Mouse (Mus musculus) intestine, embryonic 14.5 days (tissue): Measurements from ENCODE around the gene Pwp2. TPM values are rescaled to one million over a fixed set of nuclear protein-coding genes. Genes with fewer than 3 reads are reported as not detected.
A peak's percentile ranks its signal among the peaks of the same experiment; 100 is the strongest.

Experiments used
- ATAC-seq: fragments of 200-750 bp; cut with Nextera tagmentation; replicated peaks from 2 replicates; pipeline ENCODE4 v1.8.0; 2017; ENCODE audit warnings: low read depth, moderate number of reproducible peaks, moderate TSS enrichment, moderate library complexity; ENCODE audit not compliant: low FRiP score, low TSS enrichment
- DNase-seq: peaks from one replicate; pipeline ENCODE4 v3.0.0-alpha.2; 2018; ENCODE audit warnings: low spot score
- H3K27ac ChIP-seq: fragments of 300-500 bp; sonication (generic); 2 replicates; pipeline ENCODE4 v1.5.1; 2014; ENCODE audit warnings: low read depth, mild to moderate bottlenecking, control low read depth
- H3K27me3 ChIP-seq: fragments of 300-500 bp; sonication (generic); replicated peaks from 2 replicates; pipeline ENCODE4 v1.6.1; 2014; ENCODE audit warnings: low read length, control low read depth; ENCODE audit not compliant: control insufficient read depth, insufficient read depth
- H3K36me3 ChIP-seq: fragments of 300-500 bp; sonication (generic); 2 replicates; pipeline ENCODE4 v1.6.1; 2014; ENCODE audit warnings: low read length, control low read depth; ENCODE audit not compliant: control insufficient read depth, insufficient read depth
- H3K4me1 ChIP-seq: fragments of 300-500 bp; sonication (generic); replicated peaks from 2 replicates; pipeline ENCODE4 v1.6.1; 2014; ENCODE audit warnings: low read length, control low read depth, mixed read lengths; ENCODE audit not compliant: control insufficient read depth, insufficient read depth
- H3K4me2 ChIP-seq: fragments of 300-500 bp; sonication (generic); 2 replicates; pipeline ENCODE4 v1.6.1; 2014; ENCODE audit warnings: low read length
- H3K4me3 ChIP-seq: fragments of 300-500 bp; sonication (generic); 2 replicates; pipeline ENCODE4 v1.5.1; 2014; ENCODE audit warnings: low read depth, low read length, control low read depth, mixed read lengths
- H3K9ac ChIP-seq: fragments of 300-500 bp; sonication (generic); 2 replicates; pipeline ENCODE4 v1.6.1; 2014; ENCODE audit warnings: mild to moderate bottlenecking, low read length
- H3K9me3 ChIP-seq: fragments of 300-500 bp; sonication (generic); 2 replicates; pipeline ENCODE4 v1.6.1; 2016; ENCODE audit warnings: low read length, control low read depth; ENCODE audit not compliant: control insufficient read depth
- WGBS: fragments of 180-500 bp; shearing (Covaris S2); extraction: QIAGEN DNeasy Blood & Tissue Kit; methylation state at CpG from one replicate; pipeline ENCODE4 v1.1.7; 2014; 5-methylcytosine and 5-hydroxymethylcytosine counted together
- polyA plus RNA-seq: library from polyadenylated mRNA; unstranded; fragments of >200 nt; fragmentation: Nextera tagmentation; extraction: Ambion mirVana; gene quantifications from 2 replicates; pipeline ENCODE4 v1.2.1, GENCODE M21; 2014

The Pwp2 gene
- polyA plus RNA-seq, 1 experiment from 2014 or later: 19.0 TPM

GRCm38 (mm10) chr10:78140251-78140600 lies 44.7 kb downstream of the Pwp2 start:
- no peak overlapping the region for H3K4me3 ChIP-seq
- no peak for DNase-seq
- H3K9me3 ChIP-seq: no peaks in the 10 kb centered on the region
- no peaks in the 10 kb centered on the region for H3K36me3 ChIP-seq
- ATAC-seq: no peak
- WGBS: 86% methylated on average over 1 of the region's 1 CpGs
- H3K27ac ChIP-seq: no peak overlapping the region
- no peak overlapping the region for H3K9ac ChIP-seq
- H3K4me2 ChIP-seq: no peak overlapping the region
- no peaks in the 10 kb centered on the region for H3K27me3 ChIP-seq
- peaks cover 21% of the 10 kb centered on the region for H3K4me1 ChIP-seq

GRCm38 (mm10) chr10:78139572-78140250 lies 45.2 kb downstream of the Pwp2 start:
- peak overlapping the region; percentile 77; the same call in 1 of the 2 replicates for H3K27ac ChIP-seq
- no peak overlapping the region for H3K9ac ChIP-seq
- H3K4me1 ChIP-seq: peaks cover 26% of the 10 kb centered on the region
- H3K9me3 ChIP-seq: no peaks in the 10 kb centered on the region
- no peak overlapping the region for H3K4me2 ChIP-seq
- H3K36me3 ChIP-seq: no peaks in the 10 kb centered on the region
- no peak overlapping the region for H3K4me3 ChIP-seq
- H3K27me3 ChIP-seq: no peaks in the 10 kb centered on the region
- WGBS: 62% methylated on average over 11 of the region's 11 CpGs
- no peak for ATAC-seq
- no peak for DNase-seq

DNA sequence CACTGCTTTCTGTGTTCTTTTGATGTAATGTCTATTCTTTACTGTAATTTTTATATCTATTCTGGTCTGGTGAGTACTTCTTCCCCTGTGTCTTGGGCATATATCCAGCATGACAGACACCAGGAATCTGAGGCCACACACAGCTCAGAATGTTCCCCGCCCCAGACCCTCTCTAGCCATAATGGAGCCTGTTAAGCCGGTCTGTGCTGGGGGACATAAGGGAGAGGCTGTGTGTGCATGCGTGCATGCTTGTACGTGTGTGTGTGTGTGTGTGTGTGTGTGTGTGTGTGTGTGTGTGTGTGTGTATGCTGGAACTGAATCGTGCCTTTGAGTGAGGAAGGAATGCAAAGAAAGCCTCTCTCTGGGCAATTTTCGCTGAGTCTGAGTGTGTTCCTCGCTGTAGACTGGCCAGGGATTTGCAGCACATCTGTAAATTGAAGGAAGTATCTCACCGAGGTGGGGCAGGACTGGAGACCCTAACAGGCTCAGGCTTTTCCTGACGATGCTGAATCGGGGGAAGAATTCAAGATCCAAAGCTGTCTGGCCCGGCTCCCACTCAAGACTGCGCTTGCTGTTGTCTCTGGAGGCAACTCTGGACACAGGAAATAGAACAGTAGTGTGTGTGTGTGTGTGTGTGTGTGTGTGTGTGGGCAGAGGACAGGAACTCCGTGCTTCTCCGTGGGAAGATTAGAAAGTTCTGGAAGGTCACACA lies 46.0 kb downstream of the Pwp2 start:
- Histone ChIP-seq H3K4me3 (no peak overlapping the region), H3K27me3 (no peaks in the 10 kb centered on the region), H3K9ac (no peak overlapping the region), H3K4me2 (peak overlapping the region; percentile 29; the same call in 1 of the 2 replicates), H3K36me3 (no peaks in the 10 kb centered on the region), H3K9me3 (no peaks in the 10 kb centered on the region), H3K4me1 (peaks cover 28% of the 10 kb centered on the region), H3K27ac (peak overlapping the region; percentile 77)
- peak; percentile 61 for ATAC-seq
- DNase-seq: no peak
- 16% methylated on average over 14 of the region's 14 CpGs for WGBS

DNA sequence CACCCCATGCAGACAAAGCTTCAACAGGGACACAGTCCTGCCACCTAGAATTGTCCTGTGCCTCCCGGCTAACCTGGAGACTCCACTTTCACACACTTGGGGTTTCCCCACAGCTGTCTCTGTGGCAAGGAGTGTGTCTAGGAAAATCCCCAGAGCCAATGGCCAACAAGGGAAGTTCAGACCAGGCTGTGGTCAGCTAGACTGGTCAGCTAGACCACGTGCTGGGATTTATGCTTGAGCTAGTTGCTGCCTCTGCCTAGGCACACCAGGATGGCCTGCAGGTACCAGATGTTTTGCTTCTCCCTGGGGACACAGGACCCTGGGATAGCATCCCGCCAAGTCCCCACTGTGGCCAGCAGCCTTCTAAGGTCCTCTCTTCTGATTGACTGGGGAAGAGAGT lies 47.8 kb downstream of the Pwp2 start:
- H3K4me3 ChIP-seq: no peak overlapping the region
- ATAC-seq (no peak), DNase-seq (no peak)
- H3K9ac ChIP-seq: no peak overlapping the region
- H3K9me3 ChIP-seq: no peaks in the 10 kb centered on the region
- H3K4me1 ChIP-seq: peaks cover 28% of the 10 kb centered on the region
- WGBS: 89% methylated on average over 3 of the region's 3 CpGs
- H3K27me3 ChIP-seq: no peaks in the 10 kb centered on the region
- H3K27ac ChIP-seq: no peak overlapping the region
- H3K4me2 ChIP-seq: no peak overlapping the region
- H3K36me3 ChIP-seq: no peaks in the 10 kb centered on the region

DNA sequence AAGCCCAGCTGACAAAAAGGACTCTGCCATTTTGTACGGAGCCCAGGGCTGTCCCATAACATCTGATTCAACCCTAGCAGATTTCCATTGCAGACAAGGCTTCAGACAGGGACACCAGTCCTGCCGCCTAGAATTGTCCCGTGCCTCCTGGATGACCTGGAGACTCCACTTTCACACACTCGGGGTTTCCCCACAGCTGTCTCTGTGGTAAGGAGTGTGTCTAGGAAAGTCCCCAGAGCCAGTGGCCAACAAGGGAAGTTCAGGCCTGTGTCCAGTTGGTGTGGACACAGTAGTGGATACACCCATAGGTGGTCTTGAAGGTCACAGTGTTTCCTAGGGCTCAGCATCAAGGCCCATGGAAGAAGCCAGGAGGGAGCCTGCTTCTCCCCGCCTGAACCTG lies 49.0 kb downstream of the Pwp2 start:
- Histone ChIP-seq H3K9me3 (no peaks in the 10 kb centered on the region), H3K4me2 (no peak overlapping the region), H3K27ac (no peak overlapping the region), H3K9ac (no peak overlapping the region), H3K4me1 (peaks cover 28% of the 10 kb centered on the region), H3K27me3 (no peaks in the 10 kb centered on the region), H3K36me3 (no peaks in the 10 kb centered on the region), H3K4me3 (no peak overlapping the region)
- no peak for DNase-seq
- 78% methylated on average over 5 of the region's 5 CpGs for WGBS
- no peak for ATAC-seq

GRCm38 (mm10) chr10:78134975-78135798 lies 49.8 kb downstream of the Pwp2 start:
- H3K27ac ChIP-seq: no peak overlapping the region

GRCm38 (mm10) chr10:78134400-78134799 lies 50.5 kb downstream of the Pwp2 start:
- ATAC-seq (no peak), DNase-seq (no peak)
- 57% methylated on average over 4 of the region's 4 CpGs for WGBS
- H3K4me1 ChIP-seq: peaks cover 23% of the 10 kb centered on the region
- H3K4me2 ChIP-seq: 0 out of 2 replicates have a peak overlapping the region, but pooled peaks have one; percentile 36
- H3K27me3 ChIP-seq: no peaks in the 10 kb centered on the region
- H3K9me3 ChIP-seq: no peaks in the 10 kb centered on the region
- no peak overlapping the region for H3K27ac ChIP-seq
- no peak overlapping the region for H3K4me3 ChIP-seq
- no peak overlapping the region for H3K9ac ChIP-seq
- no peaks in the 10 kb centered on the region for H3K36me3 ChIP-seq

More at GRCm38 (mm10) chr10:78134975-78135798, 49.8 kb downstream of the Pwp2 start:
- 10% methylated on average over 14 of the region's 14 CpGs for WGBS
- Histone ChIP-seq H3K27me3 (no peaks in the 10 kb centered on the region), H3K4me2 (peak overlapping the region; percentile 36), H3K4me3 (no peak overlapping the region), H3K4me1 (peaks cover 28% of the 10 kb centered on the region), H3K9ac (no peak overlapping the region), H3K36me3 (no peaks in the 10 kb centered on the region), H3K9me3 (no peaks in the 10 kb centered on the region)
- peak; percentile 73 for DNase-seq
- peak; percentile 45 for ATAC-seq

- no peak for DNase-seq
- no peaks in the 10 kb centered on the region for H3K36me3 ChIP-seq
- H3K27ac ChIP-seq: no peak overlapping the region
- H3K4me3 ChIP-seq: no peak overlapping the region
- H3K27me3 ChIP-seq: no peaks in the 10 kb centered on the region
- H3K9me3 ChIP-seq: no peaks in the 10 kb centered on the region
- H3K4me2 ChIP-seq: no peak overlapping the region
- ATAC-seq: no peak
- WGBS: 76% methylated on average over 4 of the region's 4 CpGs
- H3K4me1 ChIP-seq: peaks cover 5% of the 10 kb centered on the region
- no peak overlapping the region for H3K9ac ChIP-seq
Measured at GRCm38 (mm10) chr10:78129998-78130397, 55.0 kb downstream of the Pwp2 start.
